Mouse (Mus musculus) left cerebral cortex, postnatal 25 days (tissue): ENCODE results near the gene Cluh. TPM values are rescaled to one million over a fixed set of nuclear protein-coding genes. Genes with fewer than 3 reads are reported as not detected.

Experiments
- DNase-seq, 2 experiments: peaks; one replicate each; pipeline ENCODE4 v3.0.0; 2022; ENCODE audit warnings: low spot score in 2 of 2, mixed read lengths in 1 of 2
- intact Hi-C: fragments of 180-260 bp; cut with DNase I; formaldehyde crosslinking; loops from one replicate; pipeline ENCODE4 v1.15.1; 2025
- total RNA-seq, 2 experiments: library from RNA; stranded (reverse); gene quantifications; 2 replicates each; pipeline ENCODE4 v1.2.3; 2021

Gene Cluh
- total RNA-seq, 2 experiments from 2014 or later: 60.3 to 64.1 TPM

GRCm38 (mm10) chr11:74638791-74639411, 10.4 kb upstream of the Cluh start:
- no peak for DNase-seq
- intact Hi-C loops: loop anchor here (5.0 kb wide), 2 partner anchors 83 to 198 kb away; partner anchors contain the start of gene Pafah1b1

GRCm38 (mm10) chr11:74639628-74640027, 9.7 kb upstream of the Cluh start:
- DNase-seq: no peak
- intact Hi-C loops: loop anchor here (5.0 kb wide), 2 partner anchors 83 to 198 kb away; partner anchors contain the start of gene Pafah1b1

GRCm38 (mm10) chr11:74647966-74648365, 1.3 kb upstream of the Cluh start:
- DNase-seq: no peak
- intact Hi-C loops: loop anchor here (5.0 kb wide), 2 partner anchors 124 to 184 kb away; partner anchors contain the start of genes Mettl16 and Mnt

GRCm38 (mm10) chr11:74648676-74649075, 619 bp upstream of the Cluh start:
- intact Hi-C loops: loop anchor here (5.0 kb wide), 2 partner anchors 124 to 184 kb away; partner anchors contain the start of genes Mettl16 and Mnt
- DNase-seq: no peak

GRCm38 (mm10) chr11:74649647-74650551, 604 bp downstream of the Cluh start:
- intact Hi-C loops: loop anchor here (5.0 kb wide), 2 partner anchors 122 to 182 kb away; partner anchors contain the start of genes Mettl16 and Mnt
- DNase-seq: peak; percentile 33 to 34

- intact Hi-C loops: no loop called here
- DNase-seq: no peak
These were observed 1.3 kb downstream of the Cluh start for GRCm38 (mm10) chr11:74650576-74651100.

- intact Hi-C loops: no loop called here
- DNase-seq: peak in 1 of 2 experiments; percentile 37
These were observed 3.5 kb downstream of the Cluh start for GRCm38 (mm10) chr11:74652791-74653191.

GRCm38 (mm10) chr11:74653385-74653784, 4.1 kb downstream of the Cluh start:
- intact Hi-C loops: no loop called here

GRCm38 (mm10) chr11:74655941-74656340, 6.6 kb downstream of the Cluh start:
- no peak for DNase-seq
- intact Hi-C loops: no loop called here

More at GRCm38 (mm10) chr11:74653385-74653784, 4.1 kb downstream of the Cluh start:
- DNase-seq: no peak

- intact Hi-C loops: no loop called here
- no peak for DNase-seq
These were observed 11.0 kb downstream of the Cluh start for GRCm38 (mm10) chr11:74660336-74660735.

GRCm38 (mm10) chr11:74661641-74662040, 12.3 kb downstream of the Cluh start:
- intact Hi-C loops: no loop called here
- no peak for DNase-seq

GRCm38 (mm10) chr11:74662221-74662620, 12.9 kb downstream of the Cluh start:
- no peak for DNase-seq
- intact Hi-C loops: no loop called here

- intact Hi-C loops: no loop called here
These were observed 15.0 kb downstream of the Cluh start for GRCm38 (mm10) chr11:74664279-74664678.

GRCm38 (mm10) chr11:74664906-74665305, 15.6 kb downstream of the Cluh start:
- no peak for DNase-seq
- intact Hi-C loops: no loop called here

More at GRCm38 (mm10) chr11:74664279-74664678, 15.0 kb downstream of the Cluh start:
- DNase-seq: no peak

GRCm38 (mm10) chr11:74665631-74666283, 16.5 kb downstream of the Cluh start:
- no peak for DNase-seq
- intact Hi-C loops: no loop called here

GRCm38 (mm10) chr11:74666284-74666652, 17.0 kb downstream of the Cluh start:
- DNase-seq: no peak

GRCm38 (mm10) chr11:74666776-74667581, 17.7 kb downstream of the Cluh start:
- intact Hi-C loops: no loop called here
- no peak for DNase-seq

More at GRCm38 (mm10) chr11:74666284-74666652, 17.0 kb downstream of the Cluh start:
- intact Hi-C loops: no loop called here

- intact Hi-C loops: no loop called here
These were observed 18.3 kb downstream of the Cluh start for GRCm38 (mm10) chr11:74667582-74668010.

GRCm38 (mm10) chr11:74668466-74668865, 19.2 kb downstream of the Cluh start:
- intact Hi-C loops: no loop called here
- DNase-seq: no peak

More at GRCm38 (mm10) chr11:74667582-74668010, 18.3 kb downstream of the Cluh start:
- DNase-seq: no peak
